Mouse (Mus musculus) heart, postnatal 0 days (tissue): ENCODE measurements around the gene Olfr111.

Experiments
- CTCF ChIP-seq: IDR thresholded peaks from 2 replicates; pipeline ENCODE4 v1.5.1; 2016; ENCODE audit warnings: antibody characterized with exemption, control low read depth, low read depth
- EP300 ChIP-seq: IDR thresholded peaks from 2 replicates; pipeline ENCODE4 v1.6.1; 2016; ENCODE audit warnings: antibody characterized with exemption, low read depth

- TF ChIP-seq EP300 (no peak), CTCF (no peak)
Measured at GRCm38 (mm10) chr17:37543800-37544435, 36.1 kb downstream of the Olfr111 start.
